Mouse (Mus musculus): ENCODE results near the gene Usp10. TPM values are rescaled to one million over a fixed set of nuclear protein-coding genes. Genes with fewer than 3 reads are reported as not detected.

The Usp10 gene
- polyA plus RNA-seq, 1 experiment from 2014 or later = 44.1 TPM

GRCm38 (mm10) chr8:119912643-119913042 lies 2.5 kb downstream of the Usp10 start:
- Histone ChIP-seq H3K4me1 (ENCODE audit: insufficient read depth) (peaks cover 68% of the 10 kb centered on the region), H3K27ac (ENCODE audit: low read depth) (peak overlapping the region; percentile 85), H3K27me3 (ENCODE audit: insufficient read depth, low read length) (no peaks in the 10 kb centered on the region), H3K4me2 (ENCODE audit: low read depth, low read length) (peak overlapping the region; percentile 89), H3K9me3 (ENCODE audit: low read length) (no peaks in the 10 kb centered on the region), H3K9ac (replicated peaks) (peak overlapping the region; percentile 82), H3K4me3 (ENCODE audit: low read depth, low read length) (peak overlapping the region; percentile 74), H3K36me3 (replicated peaks; ENCODE audit: insufficient read depth, low read length) (no peaks in the 10 kb centered on the region)
- whole genome bisulfite sequencing (ENCODE audit: insufficient replicate concordance) = 46% methylated on average over 6 of the region's 6 CpGs
- DNase-seq (no peak), ATAC-seq (no peak)
- TF ChIP-seq EP300 (IDR thresholded peaks at IDR 0.05; ENCODE audit: low read depth) (no peak), CTCF (IDR thresholded peaks at IDR 0.05; ENCODE audit: low read depth) (no peak)

- Histone ChIP-seq H3K36me3 (replicated peaks; ENCODE audit: insufficient read depth, low read length) (no peaks in the 10 kb centered on the region), H3K9me3 (ENCODE audit: low read length) (no peaks in the 10 kb centered on the region), H3K27me3 (ENCODE audit: insufficient read depth, low read length) (no peaks in the 10 kb centered on the region), H3K9ac (replicated peaks) (no peak overlapping the region; the same call in 1 of the 2 replicates), H3K4me2 (ENCODE audit: low read depth, low read length) (peak overlapping the region; percentile 89), H3K27ac (ENCODE audit: low read depth) (peak overlapping the region; percentile 85), H3K4me1 (ENCODE audit: insufficient read depth) (peaks cover 71% of the 10 kb centered on the region), H3K4me3 (ENCODE audit: low read depth, low read length) (no peak overlapping the region)
- ATAC-seq (no peak), DNase-seq (no peak)
- TF ChIP-seq CTCF (IDR thresholded peaks at IDR 0.05; ENCODE audit: low read depth) (no peak), EP300 (IDR thresholded peaks at IDR 0.05; ENCODE audit: low read depth) (no peak)
- WGBS (ENCODE audit: insufficient replicate concordance) = 57% methylated on average over 3 of the region's 3 CpGs
Observed at GRCm38 (mm10) chr8:119913181-119913580, 3.0 kb downstream of the Usp10 start.

- 16% methylated on average over 2 of the region's 2 CpGs for WGBS (ENCODE audit: insufficient replicate concordance)
- Histone ChIP-seq H3K4me2 (ENCODE audit: low read depth, low read length) (peak overlapping the region; percentile 89), H3K9ac (replicated peaks) (no peak overlapping the region; the same call in 1 of the 2 replicates), H3K4me1 (ENCODE audit: insufficient read depth) (peaks cover 69% of the 10 kb centered on the region), H3K9me3 (ENCODE audit: low read length) (no peaks in the 10 kb centered on the region), H3K4me3 (ENCODE audit: low read depth, low read length) (no peak overlapping the region), H3K27me3 (ENCODE audit: insufficient read depth, low read length) (no peaks in the 10 kb centered on the region), H3K27ac (ENCODE audit: low read depth) (peak overlapping the region; percentile 85), H3K36me3 (replicated peaks; ENCODE audit: insufficient read depth, low read length) (no peaks in the 10 kb centered on the region; the same call in 1 of the 2 replicates)
- ATAC-seq = no peak
- DNase-seq = no peak
- TF ChIP-seq EP300 (IDR thresholded peaks at IDR 0.05; ENCODE audit: low read depth) (no peak), CTCF (IDR thresholded peaks at IDR 0.05; ENCODE audit: low read depth) (no peak)
Observed at GRCm38 (mm10) chr8:119914161-119914560, 4.0 kb downstream of the Usp10 start.

- no peaks in the 10 kb centered on the region; the same call in 1 of the 2 replicates for H3K36me3 ChIP-seq (replicated peaks; ENCODE audit: insufficient read depth, low read length)
- H3K4me3 ChIP-seq (ENCODE audit: low read depth, low read length) = no peak overlapping the region
- TF ChIP-seq EP300 (IDR thresholded peaks at IDR 0.05; ENCODE audit: low read depth) = no peak
- TF ChIP-seq CTCF (IDR thresholded peaks at IDR 0.05; ENCODE audit: low read depth) = no peak
- DNase-seq (no peak), ATAC-seq (no peak)
- peak overlapping the region; percentile 85 for H3K27ac ChIP-seq (ENCODE audit: low read depth)
- H3K9me3 ChIP-seq (ENCODE audit: low read length) = no peaks in the 10 kb centered on the region
- H3K27me3 ChIP-seq (ENCODE audit: insufficient read depth, low read length) = no peaks in the 10 kb centered on the region
- H3K9ac ChIP-seq (replicated peaks) = no peak overlapping the region
- peaks cover 72% of the 10 kb centered on the region for H3K4me1 ChIP-seq (ENCODE audit: insufficient read depth)
- H3K4me2 ChIP-seq (ENCODE audit: low read depth, low read length) = peak overlapping the region; percentile 89
- WGBS (ENCODE audit: insufficient replicate concordance) = 78% methylated on average over 4 of the region's 4 CpGs
Observed at GRCm38 (mm10) chr8:119915298-119915697, 5.1 kb downstream of the Usp10 start.

- Histone ChIP-seq H3K36me3 (replicated peaks; ENCODE audit: insufficient read depth, low read length) (no peaks in the 10 kb centered on the region; the same call in 1 of the 2 replicates), H3K27ac (ENCODE audit: low read depth) (peak overlapping the region; percentile 85), H3K27me3 (ENCODE audit: insufficient read depth, low read length) (no peaks in the 10 kb centered on the region), H3K4me1 (ENCODE audit: insufficient read depth) (peaks cover 76% of the 10 kb centered on the region), H3K9ac (replicated peaks) (peak overlapping the region; percentile 36), H3K4me2 (ENCODE audit: low read depth, low read length) (peak overlapping the region; percentile 64), H3K9me3 (ENCODE audit: low read length) (no peaks in the 10 kb centered on the region), H3K4me3 (ENCODE audit: low read depth, low read length) (no peak overlapping the region)
- no peak for TF ChIP-seq CTCF (IDR thresholded peaks at IDR 0.05; ENCODE audit: low read depth)
- peak; percentile 43; the same call in 1 of the 2 replicates for TF ChIP-seq EP300 (IDR thresholded peaks at IDR 0.05; ENCODE audit: low read depth)
- DNase-seq (no peak), ATAC-seq (peak; percentile 79)
- 59% methylated on average over 16 of the region's 16 CpGs for WGBS (ENCODE audit: insufficient replicate concordance)
Observed at GRCm38 (mm10) chr8:119916237-119916892, 6.2 kb downstream of the Usp10 start.

- H3K4me2 ChIP-seq (ENCODE audit: low read depth, low read length) = peak overlapping the region; percentile 64
Observed at GRCm38 (mm10) chr8:119917415-119917814, 7.3 kb downstream of the Usp10 start.

More at GRCm38 (mm10) chr8:119917415-119917814, 7.3 kb downstream of the Usp10 start:
- H3K4me3 ChIP-seq (ENCODE audit: low read depth, low read length) = peak overlapping the region; percentile 35; the same call in 1 of the 2 replicates
- H3K27me3 ChIP-seq (ENCODE audit: insufficient read depth, low read length) = no peaks in the 10 kb centered on the region
- H3K9ac ChIP-seq (replicated peaks) = peak overlapping the region; percentile 36
- TF ChIP-seq CTCF (IDR thresholded peaks at IDR 0.05; ENCODE audit: low read depth) (no peak), EP300 (IDR thresholded peaks at IDR 0.05; ENCODE audit: low read depth) (no peak)
- H3K36me3 ChIP-seq (replicated peaks; ENCODE audit: insufficient read depth, low read length) = no peaks in the 10 kb centered on the region; the same call in 1 of the 2 replicates
- no peaks in the 10 kb centered on the region for H3K9me3 ChIP-seq (ENCODE audit: low read length)
- ATAC-seq (no peak), DNase-seq (no peak)
- H3K4me1 ChIP-seq (ENCODE audit: insufficient read depth) = peaks cover 72% of the 10 kb centered on the region
- H3K27ac ChIP-seq (ENCODE audit: low read depth) = peak overlapping the region; percentile 85
- 62% methylated on average over 3 of the region's 3 CpGs for WGBS (ENCODE audit: insufficient replicate concordance)
